26 mouse cellular contexts compared by ENCODE assay signal in the genomic region with DNA sequence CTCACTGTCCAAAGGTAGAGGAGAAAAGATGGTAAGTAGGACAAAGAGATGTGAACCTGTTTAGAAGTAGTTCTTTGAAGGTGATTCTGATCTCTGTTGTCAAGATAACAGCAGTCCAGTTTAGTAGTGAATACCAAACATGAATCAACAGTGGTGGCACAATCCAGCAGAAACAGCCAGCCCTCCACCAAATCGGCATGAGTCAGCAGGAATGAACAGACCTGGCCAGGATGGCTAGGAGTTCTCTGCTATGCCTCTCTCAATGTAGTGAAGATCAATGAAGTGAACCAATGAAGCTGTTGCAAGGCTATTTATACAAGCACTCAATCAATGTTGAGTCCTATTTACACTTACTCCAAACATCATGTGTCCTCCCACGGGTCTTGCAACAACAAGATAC. TPM values are rescaled to one million over a fixed set of nuclear protein-coding genes. Genes with fewer than 3 reads are reported as not detected.
"Had no signal": no experiment of that assay in that cellular context is flagged by ENCODE, and none has a peak within 500 bp of the region (broad histone marks: within the 10 kb centered on the region; RNA-seq: fewer than 3 reads in every experiment).

No protein-coding gene starts in this region.

- H3K36me3 ChIP-seq: neural tube, embryonic 12.5 days; neural tube, embryonic 13.5 days; neural tube, embryonic 15.5 days; stomach, embryonic 15.5 days had no signal

- H3K4me2 ChIP-seq: neural tube, embryonic 12.5 days; neural tube, embryonic 13.5 days; neural tube, embryonic 15.5 days; stomach, embryonic 15.5 days had no signal

- H3K9ac ChIP-seq: neural tube, embryonic 12.5 days; neural tube, embryonic 13.5 days; neural tube, embryonic 15.5 days; stomach, embryonic 15.5 days had no signal

- H3K27ac ChIP-seq: neural tube, embryonic 12.5 days; neural tube, embryonic 13.5 days; neural tube, embryonic 15.5 days; stomach, embryonic 15.5 days; stomach, postnatal 0 days had no signal

- DNase-seq: retina, postnatal 1 day; right cerebral cortex, adult 18-20 months; right cerebral cortex, postnatal 14 days; right cerebral cortex, postnatal 25 days; right cerebral cortex, postnatal 4 days; spleen, adult 18-20 months; thymus, adult 18-20 months; thymus, adult 2 months; thymus, postnatal 14 days; thymus, postnatal 25 days; thymus, postnatal 36 days; thymus, postnatal 4 days had no signal

- H3K4me3 ChIP-seq: neural tube, embryonic 12.5 days; neural tube, embryonic 13.5 days; neural tube, embryonic 15.5 days; stomach, embryonic 15.5 days had no signal

- H3K9me3 ChIP-seq: neural tube, embryonic 12.5 days; neural tube, embryonic 13.5 days; neural tube, embryonic 15.5 days; stomach, embryonic 15.5 days had no signal

- H3K4me1 ChIP-seq: neural tube, embryonic 12.5 days; neural tube, embryonic 13.5 days; neural tube, embryonic 15.5 days; stomach, embryonic 15.5 days had no signal

- H3K27me3 ChIP-seq: neural tube, embryonic 12.5 days; neural tube, embryonic 13.5 days; stomach, embryonic 15.5 days had no signal

RNA-seq across cellular contexts. Expression of gene Olfr464, which starts 9.6 kb away (rescaled TPM):
- total RNA-seq: neutrophil, adult 5-6 weeks had no signal
- polyA plus RNA-seq: neural tube, embryonic 12.5 days; small intestine, adult 2 months; spleen, adult 2 months; stomach, embryonic 14.5 days; stomach, embryonic 15.5 days; stomach, embryonic 16.5 days; stomach, postnatal 0 days; testis, adult 2 months; urinary bladder, adult 2 months had no signal

RNA-seq across cellular contexts. Expression of gene Olfr463, which starts 33.2 kb away (rescaled TPM):
- total RNA-seq: neutrophil, adult 5-6 weeks had no signal
- polyA plus RNA-seq: neural tube, embryonic 12.5 days; neural tube, embryonic 13.5 days; neural tube, embryonic 14.5 days; neural tube, embryonic 15.5 days; small intestine, adult 2 months; spleen, adult 2 months; stomach, embryonic 14.5 days; stomach, embryonic 15.5 days; stomach, embryonic 16.5 days; stomach, postnatal 0 days; testis, adult 2 months; thymus, adult 2 months; thymus, postnatal 0 days; urinary bladder, adult 2 months had no signal

RNA-seq across cellular contexts. Expression of gene Olfr462, which starts 38.3 kb away (rescaled TPM):
- total RNA-seq: neutrophil, adult 5-6 weeks had no signal
- polyA plus RNA-seq: neural tube, embryonic 12.5 days; neural tube, embryonic 13.5 days; neural tube, embryonic 14.5 days; neural tube, embryonic 15.5 days; small intestine, adult 2 months; spleen, adult 2 months; stomach, embryonic 14.5 days; stomach, embryonic 15.5 days; stomach, embryonic 16.5 days; stomach, postnatal 0 days; testis, adult 2 months; thymus, adult 2 months; thymus, postnatal 0 days; urinary bladder, adult 2 months had no signal

RNA-seq across cellular contexts. Expression of gene Epx, which starts 55.0 kb away (rescaled TPM):
- total RNA-seq: neutrophil, adult 5-6 weeks had no signal
- polyA plus RNA-seq: neural tube, embryonic 12.5 days; testis, adult 2 months; urinary bladder, adult 2 months had no signal
